9 mouse cellular contexts compared by ENCODE assay signal in genomic region chr1:170844380-170844779, GRCm38 (mm10). TPM values are rescaled to one million over a fixed set of nuclear protein-coding genes. Genes with fewer than 3 reads are reported as not detected.
DNase-seq lines count a peak whose midpoint lies in the region; ATAC-seq and TF ChIP-seq lines count a peak whose summit lies in the region.
"Had no signal": no experiment of that assay in that cellular context is flagged by ENCODE, and none has a peak within 500 bp of the region (broad histone marks: within the 10 kb centered on the region; RNA-seq: fewer than 3 reads in every experiment).

No protein-coding gene starts in this region.

- DNase-seq in kidney, adult 2 months, result no peak
- DNase-seq in A20 (ENCODE audit: low read depth, low spot score), result peak; percentile 44
- peak; percentile 60 for DNase-seq in MEL (ENCODE audit: low read depth, low spot score)
- no peak for DNase-seq in MN1 (ENCODE audit: low spot score)
- DNase-seq in frontal cortex, postnatal 25 days (ENCODE audit: low spot score in 2 of 2), result no peak
- no peak for DNase-seq in left cerebral cortex, postnatal 25 days (ENCODE audit: low spot score in 2 of 2)

- no peaks in the 10 kb centered on the region; the same call in 1 of the 2 replicates for H3K36me3 ChIP-seq in kidney, adult 2 months (ENCODE audit: control insufficient read depth, insufficient read depth, low read length)
- H3K36me3 ChIP-seq in kidney, embryonic 14.5 days (ENCODE audit: control insufficient read depth, insufficient read depth, low read length), result no peaks in the 10 kb centered on the region; the same call in 1 of the 2 replicates
- peaks cover 2 to 6% of the 10 kb centered on the region in 2 experiments; a peak in 3 of 4 replicates for H3K36me3 ChIP-seq in MEL (ENCODE audit: control insufficient read depth in 1 of 2, insufficient read depth in 2 of 2, low read length in 2 of 2)

- no peak for TF ChIP-seq EP300 in MEL (IDR thresholded peaks at IDR 0.05; ENCODE audit: low read depth in 1 of 2, low read length in 2 of 2)

- no peak for TF ChIP-seq POLR2A in kidney, adult 2 months (IDR thresholded peaks at IDR 0.05; ENCODE audit: low read depth, low read length)
- TF ChIP-seq POLR2A in MEL (IDR thresholded peaks at IDR 0.05; ENCODE audit: control insufficient read depth in 1 of 2, insufficient read depth in 1 of 2, low read depth in 1 of 2, low read length in 2 of 2, poor library complexity in 1 of 2), result no peak

- no peak overlapping the region for H3K4me3 ChIP-seq in kidney, adult 2 months (ENCODE audit: insufficient read depth, low read depth, low read length)
- H3K4me3 ChIP-seq in kidney, embryonic 14.5 days (ENCODE audit: low read length), result no peak overlapping the region
- H3K4me3 ChIP-seq in MEL (ENCODE audit: control insufficient read depth in 1 of 2, insufficient read depth in 1 of 2, low read depth in 2 of 2, low read length in 2 of 2), result no peak overlapping the region
- H3K4me3 ChIP-seq: neural tube, embryonic 13.5 days had no signal

- no peak overlapping the region for H3K9ac ChIP-seq in kidney, embryonic 14.5 days (ENCODE audit: low read depth, low read length)
- H3K9ac ChIP-seq in MEL (ENCODE audit: control insufficient read depth, low read depth, low read length, poor library complexity, severe bottlenecking), result no peak overlapping the region
- H3K9ac ChIP-seq: neural tube, embryonic 13.5 days had no signal

- 69% methylated on average over 8 of the region's 8 CpGs for WGBS in kidney, adult 2 months
- WGBS in kidney, embryonic 14.5 days, result 58% methylated on average over 8 of the region's 8 CpGs

- no peaks in the 10 kb centered on the region for H3K9me3 ChIP-seq in kidney, embryonic 14.5 days (ENCODE audit: control insufficient read depth, low read length)
- H3K9me3 ChIP-seq in MEL (replicated peaks; ENCODE audit: insufficient read depth, low read length), result no peaks in the 10 kb centered on the region
- H3K9me3 ChIP-seq: neural tube, embryonic 13.5 days had no signal

- no peak overlapping the region for H3K4me2 ChIP-seq in kidney, embryonic 14.5 days (replicated peaks; ENCODE audit: low read depth, low read length)
- H3K4me2 ChIP-seq: neural tube, embryonic 13.5 days had no signal

- TF ChIP-seq RAD21 in MEL (IDR thresholded peaks at IDR 0.05; ENCODE audit: low read depth, low read length), result peak; percentile 34

- H3K27ac ChIP-seq in kidney, adult 2 months (ENCODE audit: insufficient read depth, low read depth, low read length), result no peak overlapping the region
- H3K27ac ChIP-seq in kidney, embryonic 14.5 days (ENCODE audit: low read depth, low read length), result no peak overlapping the region
- no peak overlapping the region for H3K27ac ChIP-seq in MEL (ENCODE audit: control insufficient read depth, low read depth, low read length)
- H3K27ac ChIP-seq: neural tube, embryonic 13.5 days had no signal

- H3K79me2 ChIP-seq in MEL (ENCODE audit: control insufficient read depth, insufficient read depth, low read length, poor library complexity), result no peaks in the 10 kb centered on the region

- no peaks in the 10 kb centered on the region for H3K4me1 ChIP-seq in kidney, adult 2 months (ENCODE audit: control insufficient read depth, insufficient read depth, low read length)
- H3K4me1 ChIP-seq in kidney, embryonic 14.5 days (ENCODE audit: control insufficient read depth, insufficient read depth, low read length), result no peaks in the 10 kb centered on the region
- peaks cover 0 to 3% of the 10 kb centered on the region in 2 experiments; a peak in 1 of 4 replicates for H3K4me1 ChIP-seq in MEL (ENCODE audit: control insufficient read depth in 1 of 2, insufficient read depth in 2 of 2, low read length in 2 of 2)

- no peaks in the 10 kb centered on the region for H3K27me3 ChIP-seq in kidney, adult 2 months (replicated peaks; ENCODE audit: control insufficient read depth, insufficient read depth, low read length)
- no peaks in the 10 kb centered on the region for H3K27me3 ChIP-seq in kidney, embryonic 14.5 days (ENCODE audit: control insufficient read depth, insufficient read depth, low read length)
- H3K27me3 ChIP-seq in MEL (ENCODE audit: control insufficient read depth in 1 of 2, insufficient read depth in 2 of 2, low read length in 2 of 2), result no peaks in the 10 kb centered on the region
- H3K27me3 ChIP-seq: neural tube, embryonic 13.5 days had no signal

- TF ChIP-seq CTCF in kidney, adult 2 months (conservative IDR thresholded peaks at IDR 0.05; ENCODE audit: insufficient read depth, insufficient read length, low read depth, low read length), result peak; percentile 47
- TF ChIP-seq CTCF in MEL (IDR thresholded peaks at IDR 0.05 in 2 of 3, conservative IDR thresholded peaks at IDR 0.05 in 1 of 3; ENCODE audit: control insufficient read depth in 1 of 3, insufficient read depth in 1 of 3, low read depth in 2 of 3, low read length in 3 of 3, poor library complexity in 1 of 3, severe bottlenecking in 1 of 3), result peak; percentile 33 to 63 (median 57); a peak in 5 of 6 replicates

- no peak for ATAC-seq in kidney, embryonic 14.5 days (ENCODE audit: low FRiP score, low TSS enrichment)
- ATAC-seq in inflammation-experienced regulatory T-cells, adult 6 months, result peak; percentile 76

- intact Hi-C loops in left cerebral cortex, postnatal 25 days (cut with DNase I), result loop anchor here (10.0 kb wide), 1 partner anchor 550 kb away; no protein-coding TSS in a partner anchor

TF ChIP-seq in MEL, 35 proteins besides CTCF, POLR2A, EP300 and RAD21:
- TF ChIP-seq NELFE (IDR thresholded peaks at IDR 0.05; ENCODE audit: low read depth, low read length), result no peak
- no peak for TF ChIP-seq ZNF384 (IDR thresholded peaks at IDR 0.05; ENCODE audit: low read depth, low read length)
- TF ChIP-seq SMC3 (IDR thresholded peaks at IDR 0.05; ENCODE audit: low read depth, low read length), result peak; percentile 49
- TF ChIP-seq RCOR1 (IDR thresholded peaks at IDR 0.05; ENCODE audit: low read depth, low read length), result no peak
- no peak for TF ChIP-seq CHD1 (IDR thresholded peaks at IDR 0.05; ENCODE audit: low read depth, low read length)
- TF ChIP-seq JUND (IDR thresholded peaks at IDR 0.05; ENCODE audit: low read depth, low read length), result no peak
- TF ChIP-seq GATA1 (IDR thresholded peaks at IDR 0.05; ENCODE audit: low read depth, low read length), result no peak
- no peak for TF ChIP-seq MYB (IDR thresholded peaks at IDR 0.05; ENCODE audit: low read depth, low read length)

RNA-seq across cellular contexts. Expression of gene Atf6, which starts 23.2 kb away (rescaled TPM):
- polyA plus RNA-seq in kidney, adult 2 months (2012; rRNA removed), result 15.4 and 16.4 TPM in 2 replicates
- 6.7 and 11.6 TPM in 2 replicates for polyA plus RNA-seq in kidney, embryonic 14.5 days (2014; fragmentation: Nextera tagmentation; extraction: Ambion mirVana)
- 11.7 and 14.3 TPM in 2 replicates for total RNA-seq in MEL (2012; rRNA removed)
- 10 to 100 TPM in 1 of 2 experiments, not detected in 1; 16.4 TPM for polyA plus RNA-seq in MEL (2012; ENCODE audit: insufficient read depth in 1 of 2, insufficient read length in 2 of 2, low read depth in 1 of 2, low replicate concordance in 2 of 2, missing spikeins in 1 of 2)
- 10 to 100 TPM in 1 of 3 experiments, 1 to 10 TPM in 2; 7.0 to 10.8 (median 9.6) TPM for polyA plus RNA-seq in inflammation-experienced regulatory T-cells, adult 6 months (2017; shearing (Covaris generic))
- 10 to 100 TPM; 51.8 to 52.9 TPM for total RNA-seq in left cerebral cortex, postnatal 25 days (2021)

RNA-seq across cellular contexts. Expression of gene Gm26620, which starts 40.5 kb away (rescaled TPM):
- 0.75 and 1.8 TPM in 2 replicates for polyA plus RNA-seq in kidney, adult 2 months (2012; rRNA removed)
- 0.69 TPM in 1 of 2 replicates, not detected in the other for polyA plus RNA-seq in kidney, embryonic 14.5 days (2014; fragmentation: Nextera tagmentation; extraction: Ambion mirVana)
- 3.1 and 5.5 TPM in 2 replicates for total RNA-seq in MEL (2012; rRNA removed)
- 1 to 10 TPM in 1 of 2 experiments, not detected in 1; 1.0 TPM for polyA plus RNA-seq in MEL (2012; ENCODE audit: insufficient read depth in 1 of 2, insufficient read length in 2 of 2, low read depth in 1 of 2, low replicate concordance in 2 of 2, missing spikeins in 1 of 2)
- under 1 TPM in 1 of 3 experiments, not detected in 2; 0.53 TPM for polyA plus RNA-seq in inflammation-experienced regulatory T-cells, adult 6 months (2017; shearing (Covaris generic))
- 1 to 10 TPM in 1 of 2 experiments, under 1 TPM in 1; 0.43 to 1.4 TPM for total RNA-seq in left cerebral cortex, postnatal 25 days (2021)

RNA-seq across cellular contexts. Expression of gene Dusp12, which starts 41.0 kb away (rescaled TPM):
- polyA plus RNA-seq in kidney, adult 2 months (2012; rRNA removed), result 13.8 and 18.8 TPM in 2 replicates
- 36.9 and 41.7 TPM in 2 replicates for polyA plus RNA-seq in kidney, embryonic 14.5 days (2014; fragmentation: Nextera tagmentation; extraction: Ambion mirVana)
- total RNA-seq in MEL (2012; rRNA removed), result 41.8 and 50.0 TPM in 2 replicates
- polyA plus RNA-seq in MEL (2012; ENCODE audit: insufficient read depth in 1 of 2, insufficient read length in 2 of 2, low read depth in 1 of 2, low replicate concordance in 2 of 2, missing spikeins in 1 of 2), result 10 to 100 TPM in 1 of 2 experiments, not detected in 1; 33.8 TPM
- 10 to 100 TPM; 11.0 to 16.1 (median 11.7) TPM for polyA plus RNA-seq in inflammation-experienced regulatory T-cells, adult 6 months (2017; shearing (Covaris generic))
- 10 to 100 TPM; 14.4 to 17.9 TPM for total RNA-seq in left cerebral cortex, postnatal 25 days (2021)

Comparison
In these comparisons a context has a peak if more than half of its experiments do, and no peak if none do; other contexts are left out.
1. DNase-seq: peak in A20 (single experiment) and MEL (single experiment); none in kidney, adult 2 months (single experiment), MN1 (single experiment), frontal cortex, postnatal 25 days (0 of 2) and left cerebral cortex, postnatal 25 days (0 of 2).